Mouse (Mus musculus) brain, adult 2 months (tissue): ENCODE results near the gene Ttll7.

Source experiments
- DNase-seq: peaks from one replicate; pipeline ENCODE4 v3.0.0; 2011; ENCODE audit warnings: low read depth, low spot score

Gene Ttll7

GRCm38 (mm10) chr3:146994670-146995415, 142.7 kb downstream of the Ttll7 start:
- DNase-seq = no peak

- DNase-seq = no peak
These were observed 147.0 kb downstream of the Ttll7 start for GRCm38 (mm10) chr3:146999148-146999547.

GRCm38 (mm10) chr3:147000963-147001362, 148.8 kb downstream of the Ttll7 start:
- no peak for DNase-seq

GRCm38 (mm10) chr3:147001557-147001956, 149.4 kb downstream of the Ttll7 start:
- no peak for DNase-seq

GRCm38 (mm10) chr3:147016506-147016905, 164.3 kb downstream of the Ttll7 start:
- DNase-seq = peak; percentile 50

- DNase-seq = no peak
These were observed 167.3 kb downstream of the Ttll7 start for GRCm38 (mm10) chr3:147019506-147019905.

GRCm38 (mm10) chr3:147026248-147026647, 174.1 kb downstream of the Ttll7 start:
- DNase-seq = no peak

GRCm38 (mm10) chr3:147028382-147028781, 176.2 kb downstream of the Ttll7 start:
- no peak for DNase-seq

- no peak for DNase-seq
These were observed 177.6 kb downstream of the Ttll7 start for GRCm38 (mm10) chr3:147029718-147030117.

- DNase-seq = no peak
These were observed 178.2 kb downstream of the Ttll7 start for GRCm38 (mm10) chr3:147030266-147030880.
